Mouse (Mus musculus): ENCODE data around the gene Ighmbp2.

Ighmbp2 gene

DNA sequence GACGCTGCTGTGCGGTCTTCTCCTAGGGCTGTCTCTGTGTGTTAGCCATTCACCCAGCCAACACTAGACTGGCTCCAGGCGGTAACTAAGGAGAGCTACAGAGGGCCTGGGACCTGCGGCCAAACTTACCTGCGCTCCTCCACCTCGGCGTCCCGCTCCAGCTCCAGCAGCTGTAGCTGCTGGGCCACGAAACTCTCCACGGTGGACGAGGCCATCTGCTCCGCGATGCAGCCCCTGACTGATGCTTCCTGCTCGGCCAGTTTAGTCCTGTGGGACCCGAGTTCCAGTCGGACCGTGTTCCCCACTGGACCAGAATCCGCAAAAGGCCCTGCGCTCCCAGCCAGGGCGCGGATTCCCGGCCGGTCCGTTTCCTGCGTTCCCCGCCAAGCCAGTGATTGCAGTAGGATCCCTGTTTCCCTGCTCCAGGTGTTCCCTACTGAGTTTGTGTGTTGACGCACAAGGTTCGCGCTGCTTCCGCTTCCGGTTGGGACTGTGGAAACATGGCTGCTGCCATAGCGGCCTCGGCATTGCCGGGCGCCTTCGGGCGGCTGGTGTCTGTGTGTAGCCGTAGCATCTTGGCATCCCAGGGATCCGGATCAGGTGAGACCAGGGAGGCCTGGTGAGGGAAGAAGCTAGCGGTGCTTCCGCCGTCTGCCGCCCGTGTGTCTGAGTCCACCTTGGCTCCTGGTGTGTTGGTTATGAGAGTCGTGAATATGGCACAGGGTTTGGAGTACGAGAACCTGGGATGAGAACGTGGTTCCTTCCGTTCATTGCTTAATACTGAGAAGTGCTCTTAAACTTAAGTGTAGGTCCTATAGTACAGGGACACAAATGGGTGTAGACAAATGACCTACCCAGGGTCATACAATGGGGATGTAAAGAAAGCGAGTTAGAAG lies at the start of gene Ighmbp2, which contains the start of gene Mrpl21:
TSS of gene Ighmbp2 (minus strand) at position 446 of the 896 bp plus-strand sequence.
TSS of gene Mrpl21 (plus strand) at position 330 of the 896 bp plus-strand sequence.
- DNase-seq (ENCODE audit: low read depth, low spot score) = peak; percentile 80

- DNase-seq (ENCODE audit: low read depth, low spot score) = no peak
Observed at GRCm38 (mm10) chr19:3326479-3327047, 43.7 kb upstream of the Ighmbp2 start.

GRCm38 (mm10) chr19:3325771-3326478 lies 43.1 kb upstream of the Ighmbp2 start:
- peak; percentile 38 for DNase-seq (ENCODE audit: low read depth, low spot score)

DNA sequence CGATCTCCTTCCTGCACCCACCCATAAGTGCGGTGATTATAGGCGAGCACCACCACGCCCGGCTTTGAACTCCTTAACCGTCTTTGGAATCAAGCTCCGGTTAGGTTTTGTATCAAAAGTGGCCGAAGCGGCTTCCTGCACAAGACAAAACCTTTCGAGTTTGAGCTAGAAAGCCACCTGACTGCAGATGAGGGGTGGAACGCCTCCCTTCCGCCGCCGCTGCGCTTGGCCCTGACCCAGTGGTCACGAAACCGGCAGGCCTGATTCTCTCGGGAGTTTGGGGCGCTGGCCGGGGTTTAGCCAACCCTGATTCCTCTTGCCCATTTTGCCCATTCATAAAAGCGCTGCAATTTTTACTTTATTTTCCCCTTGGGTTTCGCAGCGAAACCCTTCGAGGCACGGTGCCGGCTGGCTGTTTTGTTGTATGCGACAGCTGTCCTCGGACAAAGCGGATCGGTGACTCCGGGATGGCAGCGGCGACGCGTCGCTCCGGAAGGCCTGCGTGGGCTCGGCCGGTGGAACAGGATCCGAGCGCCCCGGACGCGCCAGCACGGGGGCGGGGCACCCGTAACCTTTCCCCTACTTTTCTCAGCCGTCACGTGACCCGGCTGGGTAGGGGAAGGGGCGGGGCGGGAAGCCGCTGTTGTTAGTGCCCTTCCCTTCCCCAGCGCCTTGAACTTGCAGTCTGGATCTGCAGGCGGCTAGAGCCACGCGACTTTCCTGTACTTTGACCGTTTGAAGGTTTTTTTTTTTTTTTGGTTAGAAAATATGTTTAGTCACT lies 42.3 kb upstream of the Ighmbp2 start:
- DNase-seq (ENCODE audit: low read depth, low spot score) = peak; percentile 95

- DNase-seq (ENCODE audit: low read depth, low spot score) = peak; percentile 32
Observed at GRCm38 (mm10) chr19:3324271-3324811, 41.5 kb upstream of the Ighmbp2 start.

DNA sequence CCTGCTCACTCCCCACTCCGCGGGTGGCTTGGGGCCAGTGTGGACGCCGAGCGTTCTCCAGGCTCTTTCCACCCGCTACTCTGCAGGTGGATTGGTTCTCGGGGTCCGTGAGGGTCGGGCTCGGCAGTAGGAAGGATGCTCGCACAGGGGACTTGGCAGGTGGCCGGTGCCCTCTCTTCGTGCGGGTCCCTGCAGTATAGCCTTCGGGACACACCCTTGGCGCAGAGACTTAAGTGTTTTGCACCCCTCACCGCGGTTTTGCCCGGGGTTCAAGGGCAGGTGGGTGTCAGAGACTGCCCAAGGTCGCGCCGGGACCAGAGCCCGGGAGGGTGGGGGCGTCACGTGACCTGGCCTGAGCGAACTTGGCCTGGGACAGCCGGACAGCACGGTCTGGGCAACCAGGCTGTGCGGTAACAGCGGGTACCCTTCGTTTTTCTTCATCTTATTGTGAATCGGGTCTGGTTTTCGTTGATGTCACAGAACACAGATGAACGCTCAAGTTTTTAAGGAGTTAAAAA lies 41.0 kb upstream of the Ighmbp2 start:
- DNase-seq (ENCODE audit: low read depth, low spot score) = peak; percentile 58

DNA sequence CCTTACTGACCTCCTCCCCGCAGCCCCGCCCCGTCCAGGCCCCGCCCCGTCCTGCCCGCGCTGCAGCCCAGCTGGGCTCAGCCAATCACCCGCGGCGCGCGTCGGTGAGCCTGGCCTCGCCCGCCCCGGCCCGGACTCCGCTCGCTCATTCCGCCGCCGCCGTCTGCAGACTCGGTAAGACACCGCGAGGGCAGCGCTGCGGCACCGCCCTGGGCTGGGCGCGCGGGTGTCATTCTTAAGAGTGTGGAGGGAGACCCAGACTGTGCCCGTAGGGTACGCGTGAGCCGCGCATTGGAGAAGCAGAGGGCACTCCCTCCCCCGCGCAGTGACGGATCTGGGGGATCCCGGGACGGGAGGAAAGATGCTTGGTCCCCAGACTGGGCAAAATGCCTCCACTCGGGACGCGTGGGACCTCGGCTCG lies 40.4 kb upstream of the Ighmbp2 start:
- DNase-seq (ENCODE audit: low read depth, low spot score) = peak; percentile 79

DNA sequence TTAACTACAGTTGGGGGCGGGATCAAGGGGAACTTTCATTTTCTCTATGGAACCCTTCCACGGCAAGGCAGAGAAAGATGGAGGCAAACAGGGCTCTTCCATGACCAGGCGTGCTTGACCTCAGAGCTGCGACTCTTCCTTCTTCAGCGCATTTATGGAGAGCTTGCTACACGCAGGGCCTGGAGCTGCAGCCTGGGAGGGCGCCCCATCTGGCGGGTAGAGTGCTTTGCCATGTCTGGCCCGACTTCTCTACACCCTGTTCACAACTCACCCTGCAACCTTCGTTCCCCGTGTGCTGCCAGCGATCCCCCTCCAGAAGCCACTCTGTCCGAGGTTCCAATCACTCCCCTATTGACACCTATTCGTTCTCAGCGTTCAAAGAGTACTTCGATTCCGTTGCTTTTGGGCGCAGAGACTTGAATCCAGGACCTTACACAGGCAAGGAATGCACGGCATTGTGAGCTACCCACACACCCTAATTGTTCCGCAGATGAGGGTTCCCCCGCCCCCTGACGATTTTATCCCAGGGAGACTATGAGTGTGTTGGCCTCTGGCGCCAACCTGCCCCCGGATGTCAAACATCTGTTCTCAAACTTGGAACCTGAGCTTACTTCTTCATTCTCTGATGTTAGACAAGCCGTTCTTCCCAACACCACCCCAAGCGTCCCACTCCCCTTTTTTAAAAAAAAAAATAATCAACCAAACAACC lies 39.6 kb upstream of the Ighmbp2 start, which contains the start of gene Cpt1a:
TSS of gene Cpt1a (plus strand) at position 74 of the 709 bp plus-strand sequence.
- peak; percentile 44 for DNase-seq (ENCODE audit: low read depth, low spot score)

DNA sequence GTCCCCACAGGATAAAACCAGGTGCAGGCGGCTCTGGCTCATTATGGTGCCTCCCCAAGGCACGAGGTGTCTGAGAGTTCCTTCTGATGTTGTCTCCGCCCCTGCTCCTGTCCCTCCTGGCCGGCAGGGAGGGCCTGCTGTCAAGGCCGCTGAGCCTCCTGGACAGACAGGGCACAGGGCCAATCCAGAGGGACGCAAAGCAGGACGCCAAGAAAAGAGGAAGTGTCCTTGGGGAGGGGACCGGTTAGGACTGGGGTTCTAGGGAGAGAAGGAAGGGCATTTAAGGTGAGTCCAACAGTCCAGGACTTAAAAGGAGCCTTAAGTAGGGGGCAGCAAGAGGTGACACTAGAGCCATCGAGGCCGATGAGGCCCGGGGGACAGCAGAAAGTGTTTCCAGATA lies 38.8 kb upstream of the Ighmbp2 start:
- DNase-seq (ENCODE audit: low read depth, low spot score) = peak; percentile 54

GRCm38 (mm10) chr19:3320801-3321200 lies 38.0 kb upstream of the Ighmbp2 start:
- no peak for DNase-seq (ENCODE audit: low read depth, low spot score)

- no peak for DNase-seq (ENCODE audit: low read depth, low spot score)
Observed at GRCm38 (mm10) chr19:3320086-3320485, 37.3 kb upstream of the Ighmbp2 start.

DNA sequence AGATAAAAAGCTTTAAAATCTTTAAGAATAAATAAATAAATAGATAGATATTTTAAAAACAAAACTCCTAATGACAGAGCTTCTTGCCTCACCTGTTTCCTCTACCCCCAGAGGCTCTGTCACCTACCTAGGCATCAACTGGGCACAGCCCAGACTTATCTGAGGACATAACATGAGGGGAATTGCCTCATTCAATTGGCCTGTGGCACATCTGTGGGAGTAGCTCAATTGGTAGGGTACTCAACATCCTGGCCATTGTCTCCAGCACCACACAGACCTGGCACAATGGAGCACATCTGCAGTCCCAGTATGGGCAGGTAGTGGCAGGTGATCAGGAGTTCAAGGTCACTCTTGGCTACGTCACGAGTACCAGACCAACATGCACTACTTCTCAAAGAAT lies 36.5 kb upstream of the Ighmbp2 start:
- no peak for DNase-seq (ENCODE audit: low read depth, low spot score)

- no peak for DNase-seq (ENCODE audit: low read depth, low spot score)
Observed at GRCm38 (mm10) chr19:3307175-3307949, 24.5 kb upstream of the Ighmbp2 start.

GRCm38 (mm10) chr19:3304017-3304416 lies 21.2 kb upstream of the Ighmbp2 start:
- no peak for DNase-seq (ENCODE audit: low read depth, low spot score)

DNA sequence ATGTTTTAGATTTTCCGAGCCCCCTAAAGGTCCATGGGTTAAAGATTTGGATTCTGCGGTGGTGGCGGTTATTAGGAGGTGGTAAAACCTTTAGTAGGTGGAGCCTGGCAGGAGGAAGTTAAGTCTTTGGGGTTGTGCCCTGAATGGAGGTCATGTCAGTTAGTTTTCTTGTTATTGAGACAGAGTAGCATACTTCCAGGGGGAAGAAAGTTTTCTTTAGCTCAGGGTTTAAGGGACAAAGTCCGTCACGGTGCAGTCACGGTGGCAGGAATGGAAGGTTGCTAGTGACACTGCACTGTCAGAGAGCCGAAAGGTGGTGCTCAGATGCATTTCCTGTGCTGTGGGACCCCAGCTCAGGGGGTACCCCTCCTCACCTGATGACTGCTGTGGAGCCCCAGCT lies 15.0 kb upstream of the Ighmbp2 start:
- no peak for DNase-seq (ENCODE audit: low read depth, low spot score)

DNA sequence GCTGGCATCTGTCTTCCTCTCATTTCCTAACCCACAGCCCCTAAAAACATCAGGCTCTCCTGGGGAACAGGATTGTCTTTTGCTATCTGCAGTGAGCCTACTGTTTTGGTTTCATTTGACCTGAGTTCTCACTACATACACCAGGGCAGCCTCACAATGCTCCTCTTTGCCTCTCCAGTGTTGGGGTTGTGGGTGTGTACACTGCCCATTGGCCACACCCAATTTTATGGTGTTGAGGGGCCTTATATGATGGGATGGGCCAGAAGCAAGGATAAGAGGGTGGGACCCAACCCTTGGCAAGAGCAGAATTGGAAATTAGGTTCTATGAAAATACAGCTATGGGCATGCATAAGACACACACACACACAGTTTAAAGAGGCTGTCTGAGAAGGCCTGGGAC lies 14.2 kb upstream of the Ighmbp2 start:
- DNase-seq (ENCODE audit: low read depth, low spot score) = no peak

GRCm38 (mm10) chr19:3295245-3295644 lies 12.4 kb upstream of the Ighmbp2 start:
- DNase-seq (ENCODE audit: low read depth, low spot score) = no peak

DNA sequence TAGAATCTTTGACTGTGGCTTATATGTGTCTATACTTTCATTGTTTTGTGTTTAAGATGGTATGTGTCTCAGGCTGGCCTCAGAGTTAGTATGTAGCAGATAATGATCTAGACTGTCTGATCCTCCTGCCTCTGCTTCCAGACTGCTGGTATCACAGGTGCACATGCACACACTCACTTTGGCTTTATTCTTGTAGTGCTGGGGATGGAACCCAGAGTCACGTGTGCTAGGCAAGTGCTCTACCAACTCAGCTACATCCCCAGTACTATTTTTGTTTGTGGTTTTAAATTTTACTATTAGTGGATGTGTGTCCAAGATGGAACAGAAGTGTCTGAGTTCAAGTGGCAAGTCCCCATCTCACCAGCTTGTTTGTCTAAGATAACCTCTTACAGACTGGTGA lies 10.2 kb upstream of the Ighmbp2 start:
- no peak for DNase-seq (ENCODE audit: low read depth, low spot score)

DNA sequence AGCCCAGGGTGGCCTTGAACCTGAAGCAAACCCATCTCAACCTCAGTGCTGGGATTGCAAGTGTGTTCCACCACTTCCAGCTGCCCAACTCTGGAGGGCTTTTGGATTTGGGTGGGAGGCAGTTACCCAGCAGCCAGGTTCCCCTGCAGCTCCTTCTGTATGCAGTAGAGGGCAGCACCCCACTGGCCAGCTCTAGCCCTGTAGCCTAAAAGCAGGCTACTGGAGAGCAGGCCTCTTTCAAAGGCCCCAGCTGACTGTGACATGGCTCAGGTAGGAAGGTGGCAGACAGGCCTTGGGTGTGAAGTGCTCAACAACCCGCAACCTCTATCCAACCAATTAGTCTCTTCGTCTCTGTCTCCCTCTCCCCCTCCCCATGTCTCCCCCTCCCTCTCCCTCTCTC lies 9.2 kb upstream of the Ighmbp2 start:
- DNase-seq (ENCODE audit: low read depth, low spot score) = peak; percentile 42
